Mouse (Mus musculus) 3134 (cell line): Measurements from ENCODE around the gene Paqr6.

Source experiments
- DNase-seq: peaks from one replicate; pipeline ENCODE4 v3.0.0-alpha.2; 2011; ENCODE audit warnings: low spot score; ENCODE audit not compliant: insufficient read length; ENCODE audit errors: extremely low read depth

The Paqr6 gene

DNA sequence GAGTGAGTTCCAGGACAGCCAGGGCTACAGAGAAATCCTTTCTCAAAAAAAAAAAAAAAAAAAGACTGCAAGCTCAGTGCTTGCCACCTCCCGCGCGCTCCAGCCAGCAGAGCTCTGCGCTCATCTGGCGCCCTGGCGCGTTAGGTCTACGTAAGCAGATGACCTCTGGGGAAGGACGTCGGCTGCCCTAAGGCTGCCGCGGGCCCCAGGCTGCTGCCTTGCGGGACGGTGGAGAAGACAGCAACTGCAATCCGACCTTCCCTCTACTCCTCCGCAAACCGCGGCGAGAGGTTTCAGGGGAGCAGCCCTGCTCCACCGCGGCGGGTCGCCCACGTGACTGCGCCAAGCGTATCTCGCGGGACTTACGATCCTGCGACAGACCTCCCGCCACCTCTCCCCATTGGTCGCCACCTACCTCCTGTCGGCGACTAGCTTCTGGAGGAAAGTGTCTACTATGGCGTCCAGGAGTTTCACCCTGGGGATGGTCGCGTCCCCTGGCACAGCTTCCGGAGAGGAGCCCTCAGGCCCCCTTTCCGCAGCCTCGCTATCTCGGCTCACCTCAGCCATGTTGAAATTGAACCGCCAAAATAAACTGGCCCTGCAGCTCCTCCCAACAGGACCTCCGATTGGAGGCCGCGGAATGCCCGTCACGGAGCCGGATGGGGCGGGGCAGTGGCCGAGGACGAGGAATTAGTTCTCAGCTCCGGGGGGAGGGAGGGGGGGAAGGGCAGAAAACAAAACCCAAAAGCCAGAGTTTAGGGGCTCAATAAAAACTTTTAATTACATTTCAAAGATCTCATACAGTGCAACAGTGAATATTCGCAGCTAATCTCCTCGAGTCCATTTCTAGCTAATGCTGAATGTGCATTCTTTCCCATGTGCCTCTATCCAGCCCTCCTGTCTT lies 45.6 kb downstream of the Paqr6 start, which contains the start of gene Pmf1:
Pmf1 (minus strand) TSS at position 591 of the 904 bp plus-strand sequence.
- peak; percentile 99 for DNase-seq

DNA sequence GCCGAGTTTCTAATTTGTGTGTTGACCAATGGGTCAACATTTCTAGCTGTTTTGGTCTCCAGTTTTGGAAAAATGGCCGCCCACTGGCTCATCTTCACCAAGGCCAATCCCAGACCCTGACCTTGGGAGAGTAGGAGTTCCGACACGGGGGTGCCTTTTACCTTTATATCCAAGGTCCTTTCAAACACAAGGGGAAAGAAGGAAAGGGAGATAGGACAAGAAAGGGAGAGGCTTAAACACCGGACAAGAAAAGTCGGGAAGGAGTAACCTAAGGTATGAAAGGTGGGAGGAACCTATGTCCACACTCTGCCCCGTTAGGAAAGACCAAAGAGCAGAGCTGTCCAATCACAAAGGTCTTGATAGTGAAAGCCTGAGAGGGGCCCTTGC lies 46.3 kb downstream of the Paqr6 start:
- no peak for DNase-seq

DNA sequence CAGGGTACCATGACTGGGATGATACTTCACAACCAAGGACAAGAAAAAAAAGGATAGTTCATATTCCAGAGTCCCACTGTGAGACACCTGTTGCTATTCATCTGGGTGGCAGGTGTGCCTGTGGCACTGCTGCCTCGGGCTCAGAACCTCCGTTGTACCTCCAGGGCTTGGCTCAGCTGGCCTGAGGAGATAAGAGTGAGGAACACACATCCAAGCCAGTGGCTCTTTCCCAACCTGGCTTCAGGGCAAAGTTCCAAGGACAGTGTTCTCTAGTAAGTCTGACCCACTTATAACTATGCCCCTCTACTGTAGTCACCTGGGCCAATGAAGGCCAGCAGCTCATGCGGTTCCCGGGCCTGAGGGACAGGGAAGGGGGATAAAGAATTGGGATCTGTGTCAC lies 47.3 kb downstream of the Paqr6 start:
- DNase-seq = no peak

DNA sequence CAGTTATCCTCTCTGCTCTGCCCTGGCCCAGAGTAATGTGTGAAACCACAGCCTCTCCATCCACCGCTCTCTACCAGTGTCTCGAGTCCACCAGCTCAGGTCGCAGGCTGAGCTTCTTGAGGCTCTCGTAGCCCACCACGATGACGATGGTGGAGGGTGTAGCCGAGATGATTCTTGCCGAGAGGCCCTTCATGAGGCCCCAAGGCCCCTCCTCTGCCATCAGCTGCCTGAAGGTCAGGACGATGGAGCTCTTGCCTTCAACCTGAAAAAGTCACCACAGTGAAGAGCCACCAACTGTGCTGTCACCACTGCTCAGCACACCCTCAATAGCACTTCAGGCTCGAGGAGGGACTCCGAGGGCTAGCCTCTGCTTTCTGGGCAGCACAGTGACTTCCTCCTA lies 48.3 kb downstream of the Paqr6 start:
- no peak for DNase-seq

DNA sequence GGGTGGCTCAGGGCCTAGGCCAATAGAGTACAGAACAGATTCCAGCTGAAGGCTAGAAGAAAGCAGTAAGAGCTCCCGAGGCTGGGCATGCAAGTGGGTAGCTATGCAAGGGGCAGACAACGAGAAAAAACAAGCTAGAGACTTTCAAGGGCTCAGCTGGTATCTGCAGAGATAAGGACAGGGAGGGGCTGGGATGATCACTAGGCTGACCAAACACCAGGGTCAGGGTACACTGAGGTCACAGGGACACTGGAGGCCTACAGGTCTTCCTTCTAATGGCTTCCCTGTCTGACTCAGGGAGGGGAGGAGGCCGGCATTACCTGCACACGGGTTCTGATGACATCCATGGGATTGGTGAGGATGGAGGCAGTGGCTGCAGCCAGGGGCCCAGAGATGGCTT lies 51.3 kb downstream of the Paqr6 start:
- no peak for DNase-seq

DNA sequence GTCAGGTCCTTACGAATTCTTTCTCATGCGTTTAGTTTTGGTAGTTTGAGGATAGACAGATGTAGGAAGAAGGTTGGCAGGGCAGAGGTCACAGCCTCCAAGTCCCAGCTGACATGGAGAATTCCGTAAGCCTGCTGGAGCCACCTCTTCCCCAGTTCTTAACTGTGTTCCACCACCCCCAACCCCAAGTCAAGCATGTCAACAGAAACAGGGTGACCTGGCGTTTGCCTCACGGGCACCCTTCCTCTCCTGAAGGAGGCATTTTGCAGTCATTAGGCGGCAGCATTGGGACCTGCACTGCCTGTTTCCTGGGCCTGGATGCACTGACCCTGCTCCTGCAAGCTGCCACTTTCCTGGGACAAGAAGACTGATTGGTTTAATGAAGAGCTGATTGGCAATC lies 53.6 kb downstream of the Paqr6 start:
- DNase-seq = no peak
